Mouse (Mus musculus) kidney, embryonic 16.5 days (tissue): ENCODE measurements at regions not wholly inside any gene's neighbourhood (a gene's known extent, or its start where the extent isn't known, plus 50 kb on each side); places are given as distances from the start of the nearest gene placed in this dataset.

Source experiments
- ATAC-seq: fragments of 200-750 bp; cut with Nextera tagmentation; 2 replicates; pipeline ENCODE4 v1.8.0; 2017; ENCODE audit warnings: moderate TSS enrichment; ENCODE audit not compliant: low FRiP score, low TSS enrichment
- H3K27ac ChIP-seq: fragments of 300-500 bp; sonication (generic); 2 replicates; pipeline ENCODE4 v1.5.1; 2014; ENCODE audit warnings: low read length
- H3K27me3 ChIP-seq: fragments of 300-500 bp; sonication (generic); 2 replicates; pipeline ENCODE4 v1.6.1; 2014; ENCODE audit warnings: low read length, control low read depth, mixed read lengths; ENCODE audit not compliant: insufficient read depth
- H3K36me3 ChIP-seq: fragments of 300-500 bp; sonication (generic); 2 replicates; pipeline ENCODE4 v1.6.1; 2014; ENCODE audit warnings: low read length, control low read depth, mixed read lengths; ENCODE audit not compliant: insufficient read depth
- H3K4me1 ChIP-seq: fragments of 300-500 bp; sonication (generic); 2 replicates; pipeline ENCODE4 v1.6.1; 2014; ENCODE audit warnings: low read length, control low read depth, mixed read lengths; ENCODE audit not compliant: insufficient read depth
- H3K4me2 ChIP-seq: fragments of 300-500 bp; sonication (generic); replicated peaks from 2 replicates; pipeline ENCODE4 v1.6.1; 2014; ENCODE audit warnings: low read depth, low read length
- H3K4me3 ChIP-seq: fragments of 300-500 bp; sonication (generic); 2 replicates; pipeline ENCODE4 v1.5.1; 2014; ENCODE audit warnings: mild to moderate bottlenecking, low read length
- H3K9ac ChIP-seq: fragments of 300-500 bp; sonication (generic); replicated peaks from 2 replicates; pipeline ENCODE4 v1.6.1; 2014; ENCODE audit warnings: low read length
- H3K9me3 ChIP-seq: fragments of 300-500 bp; sonication (generic); 2 replicates; pipeline ENCODE4 v1.6.1; 2016; ENCODE audit warnings: low read length, control low read depth
- WGBS: fragments of 180-500 bp; shearing (Covaris S2); extraction: QIAGEN DNeasy Blood & Tissue Kit; methylation state at CpG from one replicate; pipeline ENCODE4 v1.1.7; 2014; 5-methylcytosine and 5-hydroxymethylcytosine counted together

- H3K9ac ChIP-seq: no peak overlapping the region
- peaks cover 9% of the 10 kb centered on the region; the same call in 1 of the 2 replicates for H3K4me1 ChIP-seq
- H3K27ac ChIP-seq: no peak overlapping the region
- H3K27me3 ChIP-seq: no peaks in the 10 kb centered on the region
- no peak for ATAC-seq
- no peaks in the 10 kb centered on the region for H3K9me3 ChIP-seq
- H3K4me3 ChIP-seq: no peak overlapping the region
- WGBS: 96% methylated on average over 4 of the region's 4 CpGs
- no peaks in the 10 kb centered on the region for H3K36me3 ChIP-seq
- H3K4me2 ChIP-seq: no peak overlapping the region
Measured at GRCm38 (mm10) chr5:47426040-47426439, 556.9 kb upstream of the Slit2 start.

DNA sequence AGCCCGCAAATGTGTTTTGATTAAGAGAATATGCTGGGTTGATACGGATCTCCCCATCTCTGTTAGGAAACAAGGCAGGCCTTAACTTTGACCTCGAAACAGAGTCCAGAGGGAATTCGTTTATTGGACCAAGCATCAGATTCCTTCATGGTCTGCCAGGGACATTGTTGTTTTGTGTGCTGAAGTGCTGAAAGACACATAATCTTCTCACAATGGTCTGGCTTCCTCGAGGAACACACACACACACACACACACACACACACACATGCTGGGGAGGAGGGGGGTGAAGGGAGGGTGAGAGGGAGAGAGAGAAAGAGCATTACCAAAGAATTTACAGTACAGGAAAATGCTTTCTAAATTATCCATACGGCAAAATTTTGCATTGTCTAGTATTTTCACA lies 556.5 kb upstream of the Slit2 start:
- H3K27me3 ChIP-seq: no peaks in the 10 kb centered on the region
- ATAC-seq: no peak
- WGBS: 70% methylated on average over 6 of the region's 6 CpGs

GRCm38 (mm10) chr5:47429217-47430172 lies 553.4 kb upstream of the Slit2 start:
- Histone ChIP-seq H3K27me3 (no peaks in the 10 kb centered on the region), H3K27ac (0 out of 2 replicates have a peak overlapping the region, but pooled peaks have one; percentile 14), H3K9me3 (no peaks in the 10 kb centered on the region), H3K4me2 (no peak overlapping the region), H3K9ac (no peak overlapping the region), H3K36me3 (no peaks in the 10 kb centered on the region), H3K4me3 (no peak overlapping the region), H3K4me1 (peaks cover 9% of the 10 kb centered on the region; the same call in 1 of the 2 replicates)
- 26% methylated on average over 10 of the region's 10 CpGs for WGBS
- ATAC-seq: peak; percentile 49; the same call in 1 of the 2 replicates

More for the DNA sequence above, 556.5 kb upstream of the Slit2 start:
- no peak overlapping the region for H3K4me3 ChIP-seq
- no peaks in the 10 kb centered on the region for H3K9me3 ChIP-seq
- no peak overlapping the region for H3K4me2 ChIP-seq
- H3K27ac ChIP-seq: no peak overlapping the region
- H3K36me3 ChIP-seq: no peaks in the 10 kb centered on the region
- H3K9ac ChIP-seq: no peak overlapping the region
- H3K4me1 ChIP-seq: peaks cover 9% of the 10 kb centered on the region; the same call in 1 of the 2 replicates

DNA sequence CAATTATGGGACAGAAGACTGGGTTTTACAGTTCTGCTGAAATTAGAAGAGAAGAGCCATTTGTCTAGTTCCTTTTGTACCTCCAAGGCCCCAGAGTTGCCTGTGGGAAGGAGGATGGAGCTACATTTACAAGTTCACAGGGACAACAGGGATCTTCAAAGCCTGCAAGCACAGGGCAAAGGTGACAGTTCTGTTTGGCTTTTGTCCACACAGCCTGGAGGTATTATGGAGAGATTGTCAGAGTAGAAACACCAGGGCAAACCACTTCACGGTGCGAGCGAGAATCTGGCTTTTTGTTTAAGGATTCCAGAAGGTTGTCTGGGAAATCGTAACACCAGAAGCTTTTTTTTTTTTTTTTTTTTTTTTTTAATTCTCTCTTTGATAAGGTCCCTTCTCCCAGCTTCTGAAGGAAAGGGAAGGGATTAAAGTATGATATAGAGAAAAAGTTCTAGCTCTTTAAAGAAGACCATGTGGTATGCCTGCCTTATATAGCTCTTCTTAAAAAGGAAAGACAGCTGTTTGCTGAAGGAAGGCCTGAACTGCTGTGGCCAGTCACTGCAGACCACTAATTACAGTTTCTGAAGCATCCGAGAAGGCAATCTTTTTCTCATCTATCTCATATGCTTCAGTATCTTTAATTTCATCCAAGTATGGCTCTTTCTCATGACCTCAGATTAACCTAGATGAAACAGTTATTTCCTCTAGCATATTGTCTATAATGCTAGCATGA lies 551.2 kb upstream of the Slit2 start:
- no peak for ATAC-seq
- WGBS: 37% methylated on average over 5 of the region's 5 CpGs
- H3K36me3 ChIP-seq: no peaks in the 10 kb centered on the region
- H3K27ac ChIP-seq: no peak overlapping the region
- no peak overlapping the region for H3K4me2 ChIP-seq
- H3K9ac ChIP-seq: no peak overlapping the region
- H3K4me3 ChIP-seq: no peak overlapping the region
- H3K4me1 ChIP-seq: peaks cover 9% of the 10 kb centered on the region; the same call in 1 of the 2 replicates
- no peaks in the 10 kb centered on the region for H3K27me3 ChIP-seq
- H3K9me3 ChIP-seq: no peaks in the 10 kb centered on the region

DNA sequence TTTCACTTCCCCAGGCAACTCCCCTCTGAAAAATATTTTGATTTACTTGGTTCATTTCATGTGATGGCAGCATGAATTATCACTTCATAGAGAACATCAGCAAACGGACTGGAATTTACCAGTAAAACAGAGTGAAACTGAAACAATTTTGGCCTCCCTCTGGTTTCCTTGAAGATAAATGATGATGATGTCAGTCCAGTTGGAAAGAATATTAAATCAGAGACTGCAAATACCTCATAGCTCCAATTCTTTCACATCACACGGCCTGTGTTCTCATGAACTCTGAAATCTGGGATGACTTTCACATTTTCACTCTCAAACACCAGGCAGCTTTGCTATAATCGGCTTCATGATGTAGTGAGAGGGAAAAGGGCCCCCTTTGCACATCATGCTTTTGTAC lies 546.5 kb upstream of the Slit2 start:
- no peak overlapping the region for H3K27ac ChIP-seq
- H3K4me2 ChIP-seq: no peak overlapping the region
- H3K4me3 ChIP-seq: no peak overlapping the region
- 43% methylated on average over 3 of the region's 3 CpGs for WGBS
- ATAC-seq: no peak
- H3K36me3 ChIP-seq: no peaks in the 10 kb centered on the region
- no peaks in the 10 kb centered on the region for H3K4me1 ChIP-seq
- no peaks in the 10 kb centered on the region for H3K9me3 ChIP-seq
- no peaks in the 10 kb centered on the region for H3K27me3 ChIP-seq
- no peak overlapping the region for H3K9ac ChIP-seq

DNA sequence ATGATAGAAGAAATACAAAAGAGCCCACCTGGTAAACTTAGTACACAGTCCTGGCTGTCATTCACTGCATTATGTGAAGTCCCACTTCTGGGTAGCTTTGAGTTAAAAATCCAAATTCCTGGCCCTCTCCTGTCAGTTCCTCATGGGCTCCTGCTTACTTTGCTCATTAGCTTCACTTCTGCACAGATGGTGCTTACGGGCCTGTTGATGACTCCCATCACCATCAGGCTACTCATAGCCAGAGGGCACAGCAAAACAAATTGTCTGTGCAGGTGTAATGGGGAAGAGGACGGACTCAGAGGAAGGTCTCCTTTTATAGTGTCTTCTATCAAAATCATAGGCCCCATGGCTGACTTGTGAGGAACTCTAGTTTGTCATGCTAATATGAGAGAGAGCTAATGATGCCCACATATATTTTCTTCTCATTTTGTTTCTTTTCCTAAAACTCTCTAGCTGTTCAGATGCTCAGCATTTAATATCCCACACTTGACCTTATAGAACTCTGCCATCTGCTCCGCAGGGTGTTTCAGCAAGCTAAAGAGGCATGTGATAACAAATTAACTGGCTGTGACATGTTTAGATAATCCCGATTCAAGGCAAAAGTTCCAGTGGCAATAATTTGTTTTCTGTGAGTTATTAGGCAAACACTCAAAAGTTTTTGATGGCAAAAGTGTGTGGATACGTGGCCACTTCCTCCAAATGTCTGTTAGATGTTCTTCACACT lies 536.5 kb upstream of the Slit2 start:
- no peak for ATAC-seq
- no peak overlapping the region for H3K4me2 ChIP-seq
- no peaks in the 10 kb centered on the region for H3K36me3 ChIP-seq
- H3K9me3 ChIP-seq: no peaks in the 10 kb centered on the region
- no peaks in the 10 kb centered on the region for H3K27me3 ChIP-seq
- no peaks in the 10 kb centered on the region for H3K4me1 ChIP-seq
- no peak overlapping the region for H3K4me3 ChIP-seq
- no peak overlapping the region for H3K9ac ChIP-seq
- no peak overlapping the region for H3K27ac ChIP-seq
- 39% methylated on average over 5 of the region's 5 CpGs for WGBS

GRCm38 (mm10) chr5:47464848-47465247 lies 518.1 kb upstream of the Slit2 start:
- H3K27me3 ChIP-seq: no peaks in the 10 kb centered on the region
- no peak overlapping the region for H3K27ac ChIP-seq
- 96% methylated on average over 4 of the region's 4 CpGs for WGBS
- H3K9ac ChIP-seq: no peak overlapping the region
- no peaks in the 10 kb centered on the region for H3K36me3 ChIP-seq
- 0 out of 2 replicates have a peak, but pooled peaks cover 7% of the 10 kb centered on the region for H3K9me3 ChIP-seq
- no peak overlapping the region for H3K4me2 ChIP-seq
- no peak for ATAC-seq
- no peaks in the 10 kb centered on the region for H3K4me1 ChIP-seq
- no peak overlapping the region for H3K4me3 ChIP-seq

GRCm38 (mm10) chr5:47469394-47469793 lies 513.5 kb upstream of the Slit2 start:
- H3K27ac ChIP-seq: no peak overlapping the region
- no peaks in the 10 kb centered on the region for H3K36me3 ChIP-seq
- no peak for ATAC-seq
- H3K27me3 ChIP-seq: no peaks in the 10 kb centered on the region
- no peak overlapping the region for H3K4me2 ChIP-seq
- H3K9ac ChIP-seq: no peak overlapping the region
- H3K9me3 ChIP-seq: 0 out of 2 replicates have a peak, but pooled peaks cover 7% of the 10 kb centered on the region
- no peaks in the 10 kb centered on the region for H3K4me1 ChIP-seq
- H3K4me3 ChIP-seq: no peak overlapping the region
- WGBS: 63% methylated on average over 5 of the region's 5 CpGs

- no peak overlapping the region for H3K4me2 ChIP-seq
- H3K27ac ChIP-seq: no peak overlapping the region
- no peak for ATAC-seq
- WGBS: 40% methylated on average over 7 of the region's 7 CpGs
- no peaks in the 10 kb centered on the region for H3K36me3 ChIP-seq
- H3K9ac ChIP-seq: no peak overlapping the region
- H3K27me3 ChIP-seq: no peaks in the 10 kb centered on the region
- no peaks in the 10 kb centered on the region for H3K4me1 ChIP-seq
- 0 out of 2 replicates have a peak, but pooled peaks cover 2% of the 10 kb centered on the region for H3K9me3 ChIP-seq
- H3K4me3 ChIP-seq: no peak overlapping the region
Measured at GRCm38 (mm10) chr5:47472027-47472825, 510.7 kb upstream of the Slit2 start.
